Mouse (Mus musculus) gastrocnemius, adult 2 months (tissue): ENCODE measurements around the gene Kcnt2. TPM values are rescaled to one million over a fixed set of nuclear protein-coding genes. Genes with fewer than 3 reads are reported as not detected.

Experiments
- DNase-seq: peaks from one replicate; pipeline ENCODE4 v3.0.0; 2022
- H3K27ac ChIP-seq: fragments of 200-600 bp; 2 replicates; pipeline ENCODE4 v1.8.1; 2022; ENCODE audit warnings: mild to moderate bottlenecking
- H3K4me3 ChIP-seq: fragments of 200-600 bp; 2 replicates; pipeline ENCODE4 v1.8.1; 2022; ENCODE audit warnings: mild to moderate bottlenecking, moderate library complexity
- CTCF ChIP-seq: fragments of 200-600 bp; IDR thresholded peaks from 2 replicates; pipeline ENCODE4 v1.8.1; 2022; ENCODE audit warnings: antibody characterized with exemption, mild to moderate bottlenecking, moderate library complexity
- intact Hi-C: fragments of 180-260 bp; cut with DNase I; formaldehyde crosslinking; loops from one replicate; pipeline ENCODE4 v1.15.1; 2025
- total RNA-seq, 2 experiments: library from RNA; stranded (reverse); gene quantifications; 2 replicates each; pipeline ENCODE4 v1.2.3; 2021

Kcnt2 gene
- total RNA-seq, 2 experiments from 2014 or later: 0.45 to 0.56 TPM

DNA sequence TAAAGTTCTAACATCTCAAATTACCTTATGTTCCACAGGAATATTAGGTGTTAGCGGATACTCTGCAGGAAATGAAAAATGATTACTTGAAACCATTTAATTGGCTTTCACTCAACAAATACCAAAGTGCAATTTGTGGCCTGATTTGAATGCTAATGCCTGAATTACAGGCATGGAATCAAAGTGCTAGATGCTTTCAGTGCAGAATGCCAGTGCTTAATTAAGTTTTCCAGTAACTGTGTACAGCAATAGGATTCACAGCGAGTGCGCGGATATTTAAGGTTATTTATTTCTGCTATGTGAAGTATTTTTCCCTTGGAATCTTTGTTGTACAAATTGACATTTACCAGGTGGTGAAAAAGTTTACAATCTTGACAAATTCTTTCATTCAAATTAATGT is 144.3 kb downstream of the Kcnt2 start:
- no peak for TF ChIP-seq CTCF
- no peak overlapping the region for H3K4me3 ChIP-seq
- DNase-seq: no peak
- H3K27ac ChIP-seq: no peak overlapping the region
- intact Hi-C loops: no loop called here

GRCm38 (mm10) chr1:140397756-140398155 is 151.8 kb downstream of the Kcnt2 start:
- no peak for DNase-seq
- no peak for TF ChIP-seq CTCF
- Histone ChIP-seq H3K4me3 (no peak overlapping the region), H3K27ac (no peak overlapping the region)
- intact Hi-C loops: no loop called here

DNA sequence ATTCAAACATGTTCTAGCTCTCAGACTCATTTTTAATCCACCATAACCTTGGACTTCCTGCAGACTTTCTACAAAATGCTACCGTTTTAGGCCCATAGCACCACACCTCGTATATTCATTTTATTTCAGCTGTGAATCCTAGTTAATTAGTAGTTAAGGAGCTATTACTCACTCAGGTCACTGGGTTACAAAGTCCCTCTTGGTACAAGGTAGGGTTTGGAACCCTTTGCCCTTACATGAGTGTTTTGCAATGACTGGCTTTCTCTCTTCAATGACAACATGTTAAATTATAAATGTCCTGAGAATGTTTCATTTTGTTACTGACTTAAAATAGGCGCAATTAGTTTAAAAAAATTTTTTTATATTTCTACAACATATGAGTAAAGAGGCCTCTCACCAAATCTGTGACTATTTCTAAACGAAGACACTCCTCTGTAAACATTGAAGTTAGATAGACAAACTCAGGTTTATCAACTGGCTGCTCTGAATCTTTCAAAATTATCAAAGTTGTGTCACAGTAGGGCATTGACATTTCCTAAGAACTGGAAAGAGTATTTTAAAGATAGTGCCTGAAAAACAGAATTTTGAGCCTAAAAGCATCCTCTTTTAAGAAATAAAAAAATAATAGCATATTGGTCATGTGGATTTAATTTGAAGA is 160.8 kb downstream of the Kcnt2 start:
- no peak for TF ChIP-seq CTCF

DNA sequence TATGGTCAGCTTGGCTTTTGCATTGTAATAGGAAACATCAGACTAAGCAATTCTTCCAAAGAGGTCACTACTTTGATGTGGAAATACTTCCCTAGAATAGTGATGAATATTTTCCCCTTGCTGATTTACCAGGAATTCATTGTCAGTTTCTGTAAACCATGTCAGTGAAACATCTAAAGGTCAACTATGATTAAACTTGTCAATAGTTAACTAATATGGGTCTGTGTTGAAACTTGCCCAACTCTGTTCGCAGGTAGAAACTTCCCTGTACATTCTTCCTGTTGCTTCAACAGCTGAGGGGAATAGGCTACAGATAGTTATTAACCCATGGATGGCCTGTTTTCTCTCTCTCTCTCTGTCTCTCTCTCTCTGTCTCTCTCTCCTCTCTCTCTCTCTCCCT is 169.8 kb downstream of the Kcnt2 start:
- TF ChIP-seq CTCF: no peak

More for the DNA sequence above, 160.8 kb downstream of the Kcnt2 start:
- Histone ChIP-seq H3K4me3 (no peak overlapping the region), H3K27ac (no peak overlapping the region)
- intact Hi-C loops: no loop called here
- no peak for DNase-seq

GRCm38 (mm10) chr1:140422954-140423353 is 177.0 kb downstream of the Kcnt2 start:
- intact Hi-C loops: no loop called here
- no peak overlapping the region for H3K27ac ChIP-seq
- TF ChIP-seq CTCF: no peak
- DNase-seq: no peak
- no peak overlapping the region for H3K4me3 ChIP-seq

More for the DNA sequence above, 169.8 kb downstream of the Kcnt2 start:
- intact Hi-C loops: no loop called here
- H3K27ac ChIP-seq: no peak overlapping the region
- H3K4me3 ChIP-seq: no peak overlapping the region
- DNase-seq: no peak

- intact Hi-C loops: no loop called here
- TF ChIP-seq CTCF: no peak
Observed at GRCm38 (mm10) chr1:140429284-140429850, 183.4 kb downstream of the Kcnt2 start.

GRCm38 (mm10) chr1:140432039-140432438 is 186.1 kb downstream of the Kcnt2 start:
- intact Hi-C loops: no loop called here
- no peak for TF ChIP-seq CTCF
- H3K4me3 ChIP-seq: no peak overlapping the region
- DNase-seq: no peak
- no peak overlapping the region for H3K27ac ChIP-seq

More at GRCm38 (mm10) chr1:140429284-140429850, 183.4 kb downstream of the Kcnt2 start:
- no peak for DNase-seq
- Histone ChIP-seq H3K27ac (no peak overlapping the region), H3K4me3 (no peak overlapping the region)

- DNase-seq: no peak
- H3K27ac ChIP-seq: no peak overlapping the region
- intact Hi-C loops: no loop called here
- TF ChIP-seq CTCF: no peak
- no peak overlapping the region for H3K4me3 ChIP-seq
Observed at GRCm38 (mm10) chr1:140434791-140435190, 188.8 kb downstream of the Kcnt2 start.

DNA sequence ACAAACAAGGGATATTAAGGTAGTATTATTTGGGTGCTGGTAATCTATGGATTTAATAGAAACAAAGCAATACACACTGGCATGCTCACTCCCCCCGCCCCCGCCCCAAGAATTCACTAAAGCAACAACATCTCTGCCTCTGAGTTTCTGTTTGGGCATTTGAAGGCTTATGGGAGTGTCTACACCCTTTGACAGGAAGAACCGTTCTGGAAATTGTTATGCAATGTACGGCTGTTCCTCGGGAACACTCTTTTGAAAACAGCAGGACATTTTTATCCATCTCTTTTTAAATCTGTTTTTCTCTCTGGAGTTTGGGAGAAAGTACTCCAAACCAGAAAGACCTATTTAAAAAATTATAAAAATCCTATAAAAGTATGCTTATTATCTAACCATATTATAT is 192.2 kb downstream of the Kcnt2 start:
- intact Hi-C loops: no loop called here
- DNase-seq: no peak
- no peak overlapping the region for H3K27ac ChIP-seq
- no peak overlapping the region for H3K4me3 ChIP-seq
- no peak for TF ChIP-seq CTCF

DNA sequence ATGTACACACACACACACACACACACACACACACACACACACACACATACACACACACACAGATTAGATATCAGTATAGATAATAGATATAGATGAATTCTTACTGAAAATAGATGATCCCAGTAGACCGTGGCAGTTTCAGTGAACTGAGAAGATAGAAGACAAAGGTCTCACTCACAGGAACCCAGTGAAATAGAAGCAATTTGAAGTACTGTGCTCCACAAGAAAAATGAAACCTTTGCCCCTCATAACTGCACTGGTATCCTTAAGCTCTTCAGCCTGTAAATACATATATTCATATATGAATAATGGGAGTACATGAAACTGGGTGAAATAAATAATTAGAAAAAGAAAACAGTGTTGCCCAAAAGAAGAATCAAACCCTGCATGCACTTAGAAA is 197.9 kb downstream of the Kcnt2 start:
- Histone ChIP-seq H3K27ac (no peak overlapping the region), H3K4me3 (no peak overlapping the region)
- no peak for TF ChIP-seq CTCF
- intact Hi-C loops: no loop called here
- DNase-seq: no peak

GRCm38 (mm10) chr1:140444394-140444793 is 198.4 kb downstream of the Kcnt2 start:
- Histone ChIP-seq H3K27ac (no peak overlapping the region), H3K4me3 (no peak overlapping the region)
- no peak for DNase-seq
- TF ChIP-seq CTCF: no peak
- intact Hi-C loops: no loop called here

DNA sequence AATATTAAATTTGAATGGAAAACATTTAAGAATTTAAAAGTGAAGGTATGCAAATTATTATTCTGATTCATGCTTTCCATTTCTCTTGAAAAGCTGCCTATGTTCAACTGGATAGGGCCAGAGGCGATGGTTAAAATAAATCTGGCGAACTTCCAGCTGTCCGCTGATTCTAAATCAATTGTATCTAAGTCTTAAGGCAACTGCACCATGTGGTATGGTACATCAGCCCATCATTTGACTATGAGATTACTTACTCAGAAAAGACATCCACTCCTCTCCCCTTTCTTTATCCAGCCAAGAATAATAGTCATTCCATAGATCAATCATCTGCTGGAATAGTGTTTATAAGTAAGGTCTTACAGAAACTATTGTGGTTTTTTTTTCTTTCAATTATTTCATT is 205.5 kb downstream of the Kcnt2 start:
- H3K4me3 ChIP-seq: no peak overlapping the region
- intact Hi-C loops: no loop called here
- no peak for DNase-seq
- TF ChIP-seq CTCF: no peak
- no peak overlapping the region for H3K27ac ChIP-seq

DNA sequence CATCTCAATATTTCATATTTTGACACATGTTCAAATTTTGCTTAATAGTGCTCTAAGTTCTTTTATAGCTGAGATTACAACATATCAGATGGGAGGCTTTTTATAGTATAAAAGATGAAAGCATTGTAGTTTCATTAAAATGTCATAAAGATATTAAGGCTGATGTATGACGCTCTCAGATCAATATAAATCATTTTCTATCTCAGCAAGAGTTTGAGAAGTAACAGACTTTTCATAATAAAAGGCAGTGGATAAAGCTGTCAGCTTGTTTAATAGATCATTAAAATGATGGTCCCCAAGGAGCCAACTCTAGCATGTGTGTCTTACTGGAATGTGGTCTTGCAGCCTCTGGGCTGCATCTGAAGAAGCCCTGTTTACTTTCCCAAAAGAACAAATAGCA is 206.0 kb downstream of the Kcnt2 start:
- intact Hi-C loops: no loop called here
- Histone ChIP-seq H3K27ac (no peak overlapping the region), H3K4me3 (no peak overlapping the region)
- DNase-seq: no peak
- TF ChIP-seq CTCF: no peak

DNA sequence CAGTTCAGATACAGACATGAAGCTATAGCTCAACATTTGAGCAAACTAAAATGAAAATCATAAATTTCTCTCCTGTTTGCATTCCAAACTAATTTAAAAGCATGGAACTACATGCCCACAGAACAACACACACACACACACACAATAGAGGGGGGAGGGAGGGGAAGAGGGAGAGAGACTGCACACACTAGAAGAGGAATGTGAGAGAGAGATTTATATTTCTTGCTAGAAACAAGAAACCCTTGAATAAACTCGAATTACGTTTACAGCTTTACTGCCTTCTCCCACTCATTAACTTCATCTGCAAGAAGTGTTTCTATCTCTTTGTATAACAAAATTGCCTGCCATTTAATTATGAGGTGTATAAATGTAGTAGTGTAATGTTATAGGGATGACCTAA is 209.9 kb downstream of the Kcnt2 start:
- TF ChIP-seq CTCF: no peak
- no peak overlapping the region for H3K27ac ChIP-seq
- DNase-seq: no peak
- no peak overlapping the region for H3K4me3 ChIP-seq
- intact Hi-C loops: no loop called here
